Mouse (Mus musculus): Measurements from ENCODE around the gene Bcl6.

GRCm38 (mm10) chr16:23987341-23988156 is 1.1 kb downstream of the Bcl6 start:
- TF ChIP-seq CTCF (IDR thresholded peaks at IDR 0.05; ENCODE audit: low read depth, low read length) (no peak), POLR2A (IDR thresholded peaks at IDR 0.05; ENCODE audit: borderline replicate concordance, low read depth, low read length) (no peak)

Data from bone marrow macrophage, adult 2 months (primary cell).